Mouse (Mus musculus) megakaryocyte, embryonic 14.5 days (primary cell): ENCODE data around the gene Dnah1. TPM values are rescaled to one million over a fixed set of nuclear protein-coding genes. Genes with fewer than 3 reads are reported as not detected.

Experiments
- H3K27me3 ChIP-seq: replicated peaks from 2 replicates; pipeline ENCODE3; 2012; ENCODE audit warnings: inconsistent platforms
- H3K36me3 ChIP-seq: replicated peaks from 2 replicates; pipeline ENCODE3; 2012; ENCODE audit warnings: low read length, inconsistent platforms, mixed read lengths
- H3K4me1 ChIP-seq: 2 replicates; pipeline ENCODE4 v1.6.1; 2012; ENCODE audit warnings: inconsistent platforms
- H3K4me3 ChIP-seq: replicated peaks from 2 replicates; pipeline ENCODE3; 2012; ENCODE audit warnings: moderate library complexity, mild to moderate bottlenecking, inconsistent platforms
- H3K9me3 ChIP-seq: 2 replicates; pipeline ENCODE4 v1.6.1; 2012; ENCODE audit warnings: inconsistent platforms
- FLI1 ChIP-seq: IDR thresholded peaks from 2 replicates; pipeline ENCODE4 v1.6.1; 2012; ENCODE audit warnings: low read length, inconsistent platforms, mixed read lengths
- GATA1 ChIP-seq: IDR thresholded peaks from 3 replicates; pipeline ENCODE4 v1.6.1; 2012; ENCODE audit warnings: mixed read lengths, low read length, inconsistent platforms, borderline replicate concordance
- polyA plus RNA-seq: library from polyadenylated mRNA; stranded (reverse); fragments of >175 nt; gene quantifications from 2 replicates; pipeline ENCODE4 v1.2.3, GENCODE M21; 2012; ENCODE audit warnings: low replicate concordance; ENCODE audit not compliant: insufficient read depth

Dnah1 gene
- polyA plus RNA-seq, 1 experiment: 0.06 TPM

DNA sequence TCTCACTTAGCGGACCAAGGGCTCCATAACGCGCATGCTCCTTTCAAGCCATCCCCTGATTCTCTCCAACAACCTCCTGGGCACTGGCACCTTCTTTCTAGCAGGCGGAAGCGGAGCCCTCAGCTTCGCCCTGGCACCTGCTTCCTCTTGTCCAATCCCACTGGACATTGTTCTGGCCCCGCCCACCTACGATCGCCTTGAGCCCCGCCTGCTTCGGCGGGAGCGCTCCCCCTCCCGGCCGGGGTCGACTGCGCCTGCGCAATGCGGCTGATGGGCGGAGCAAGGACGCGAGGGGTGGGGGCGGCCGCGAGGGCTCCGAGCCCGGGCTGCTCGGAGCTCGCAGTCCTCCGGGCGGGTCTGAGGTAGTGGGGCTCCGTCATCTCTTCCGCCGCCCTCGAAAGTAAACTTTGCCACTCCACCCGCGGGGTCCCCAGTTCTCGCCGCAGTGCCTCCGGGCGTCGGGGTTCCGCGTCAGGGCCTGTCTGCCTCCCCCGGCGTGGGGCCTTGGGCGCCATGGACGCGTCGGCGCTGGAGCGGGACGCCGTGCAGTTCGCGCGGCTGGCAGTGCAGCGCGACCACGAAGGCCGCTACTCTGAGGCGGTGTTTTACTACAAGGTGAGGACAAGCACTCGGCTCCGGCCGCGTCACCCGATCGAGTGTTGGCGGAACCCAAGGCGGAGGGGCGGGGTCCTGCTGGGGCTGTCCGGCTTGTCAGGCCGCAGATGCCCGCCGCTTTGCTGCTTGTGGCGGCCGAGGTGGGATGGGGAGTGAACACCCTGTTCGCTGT lies 12.9 kb upstream of the Dnah1 start, which contains the start of gene Capn7:
Gene Capn7 (plus strand): TSS at position 270 of the 787 bp plus-strand sequence.
- TF ChIP-seq GATA1: no peak
- no peak for TF ChIP-seq FLI1
- Histone ChIP-seq H3K4me3 (peak within 1 kb of the TSS; percentile 93), H3K27me3 (no peaks in the 10 kb centered on the region), H3K9me3 (no peaks in the 10 kb centered on the region), H3K4me1 (peaks cover 21% of the 10 kb centered on the region), H3K36me3 (peaks cover 18% of the 10 kb centered on the region)

DNA sequence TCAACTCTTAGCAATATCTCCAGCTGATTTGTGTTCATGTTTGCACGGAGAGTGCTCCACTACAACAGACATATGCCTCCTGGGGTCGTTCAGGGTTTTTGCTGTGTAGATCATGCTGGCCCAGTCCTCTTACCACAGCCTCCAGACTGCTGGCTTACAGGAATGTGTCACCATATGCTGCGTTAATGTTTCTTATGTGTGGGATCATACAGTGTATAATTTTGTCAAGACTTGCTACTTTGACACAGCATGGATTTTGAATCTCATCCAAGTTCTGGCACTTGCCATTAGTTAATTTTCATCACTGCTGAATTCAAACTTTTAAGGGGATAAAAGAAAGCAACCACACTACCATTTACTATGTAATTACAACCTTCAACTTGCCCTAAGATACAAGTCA lies 12.1 kb upstream of the Dnah1 start:
- H3K4me3 ChIP-seq: peak overlapping the region; percentile 93
- no peaks in the 10 kb centered on the region for H3K9me3 ChIP-seq
- H3K36me3 ChIP-seq: peaks cover 12% of the 10 kb centered on the region
- H3K4me1 ChIP-seq: peaks cover 23% of the 10 kb centered on the region
- peaks cover under 1% of the 10 kb centered on the region for H3K27me3 ChIP-seq
- no peak for TF ChIP-seq GATA1
- no peak for TF ChIP-seq FLI1

DNA sequence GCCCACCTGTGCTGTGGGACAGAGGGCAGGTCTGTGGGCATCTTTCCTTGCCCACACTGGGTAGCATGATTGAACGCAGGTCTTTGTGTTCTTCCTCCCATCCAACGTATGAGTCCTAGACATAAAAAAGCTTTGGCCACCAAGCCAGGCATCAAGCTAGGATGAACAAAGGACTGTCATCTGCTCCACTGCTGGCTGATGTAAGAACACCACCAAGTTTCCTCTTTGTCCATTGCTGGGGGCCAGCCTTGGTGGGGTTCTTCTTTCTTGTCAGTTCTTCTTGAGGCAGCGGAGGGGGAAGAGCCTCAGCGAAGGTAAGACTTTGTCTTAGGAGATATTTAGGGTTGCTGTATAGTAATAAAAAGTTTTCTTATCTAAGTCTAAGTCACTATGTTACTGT lies 7.3 kb upstream of the Dnah1 start:
- Histone ChIP-seq H3K36me3 (no peaks in the 10 kb centered on the region), H3K27me3 (peaks cover 8% of the 10 kb centered on the region), H3K9me3 (no peaks in the 10 kb centered on the region), H3K4me1 (peaks cover 37% of the 10 kb centered on the region), H3K4me3 (peak overlapping the region; percentile 53)
- TF ChIP-seq FLI1 (no peak), GATA1 (no peak)

DNA sequence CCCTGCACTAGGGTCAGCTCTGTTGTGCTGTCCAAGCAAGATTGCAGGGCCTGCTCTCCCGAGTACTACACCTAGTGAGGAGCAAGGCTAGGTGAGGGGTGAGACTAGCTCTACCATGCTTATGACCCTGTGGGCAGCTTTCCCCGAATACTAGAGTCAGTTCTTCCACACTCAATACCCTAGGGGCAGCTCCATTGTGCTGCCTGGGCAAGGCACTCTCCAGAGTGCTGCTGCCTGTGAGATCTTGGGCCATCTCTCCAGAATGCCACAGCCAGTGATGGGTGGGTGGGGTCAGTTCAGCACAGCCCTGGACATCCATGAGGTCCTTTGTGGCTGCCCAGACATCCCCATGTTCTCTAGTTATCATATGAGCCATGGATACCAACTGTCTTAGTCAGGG lies 6.0 kb upstream of the Dnah1 start:
- TF ChIP-seq FLI1 (no peak), GATA1 (no peak)

DNA sequence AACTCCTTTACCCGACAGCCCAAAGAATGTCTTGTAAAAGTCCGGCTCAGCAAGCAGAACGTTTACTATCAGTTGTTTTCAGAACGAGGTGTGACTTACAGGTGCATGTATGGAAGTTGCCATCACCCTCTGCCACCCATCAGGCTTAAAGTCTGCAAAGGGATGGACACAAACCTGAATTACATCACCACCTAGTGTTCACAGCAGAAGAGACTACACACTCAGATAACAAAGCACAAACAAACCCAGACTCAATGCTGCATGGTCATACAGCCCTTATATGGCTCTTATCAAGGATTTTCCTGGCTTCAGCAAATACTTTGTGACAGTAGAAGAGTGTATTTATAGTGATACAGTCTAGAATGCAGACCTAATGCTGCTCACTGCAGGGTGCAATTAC lies 4.0 kb upstream of the Dnah1 start:
- H3K9me3 ChIP-seq: no peaks in the 10 kb centered on the region
- TF ChIP-seq FLI1 (no peak), GATA1 (no peak)
- H3K4me1 ChIP-seq: peaks cover 53% of the 10 kb centered on the region
- H3K27me3 ChIP-seq: peaks cover 8% of the 10 kb centered on the region
- no peaks in the 10 kb centered on the region for H3K36me3 ChIP-seq
- no peak overlapping the region for H3K4me3 ChIP-seq

More for the DNA sequence above, 6.0 kb upstream of the Dnah1 start:
- Histone ChIP-seq H3K36me3 (no peaks in the 10 kb centered on the region), H3K27me3 (peaks cover 8% of the 10 kb centered on the region), H3K9me3 (no peaks in the 10 kb centered on the region), H3K4me3 (peak overlapping the region; percentile 17), H3K4me1 (peaks cover 35% of the 10 kb centered on the region)

DNA sequence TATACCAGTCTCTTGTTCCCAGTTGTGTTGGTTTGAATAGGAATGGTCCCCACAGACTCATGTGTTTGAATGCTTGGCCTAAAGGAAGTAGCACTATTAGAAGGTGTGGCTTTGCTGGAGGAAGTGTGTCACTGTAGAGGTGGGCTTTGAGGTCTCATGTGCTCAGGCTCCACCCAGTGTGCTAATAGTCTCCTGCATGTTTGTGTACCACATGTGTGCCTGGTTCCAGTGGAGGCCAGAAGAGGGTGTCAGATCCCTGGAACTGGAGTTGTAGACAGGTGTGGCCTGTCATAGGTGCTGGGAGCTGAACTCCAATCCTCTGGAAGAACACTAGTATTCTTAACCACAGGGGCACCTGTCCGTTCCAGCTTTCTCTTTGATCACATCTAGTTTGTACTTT lies 3.5 kb upstream of the Dnah1 start:
- Histone ChIP-seq H3K36me3 (no peaks in the 10 kb centered on the region), H3K4me3 (peak overlapping the region; percentile 8)
- TF ChIP-seq GATA1 (no peak), FLI1 (no peak)

DNA sequence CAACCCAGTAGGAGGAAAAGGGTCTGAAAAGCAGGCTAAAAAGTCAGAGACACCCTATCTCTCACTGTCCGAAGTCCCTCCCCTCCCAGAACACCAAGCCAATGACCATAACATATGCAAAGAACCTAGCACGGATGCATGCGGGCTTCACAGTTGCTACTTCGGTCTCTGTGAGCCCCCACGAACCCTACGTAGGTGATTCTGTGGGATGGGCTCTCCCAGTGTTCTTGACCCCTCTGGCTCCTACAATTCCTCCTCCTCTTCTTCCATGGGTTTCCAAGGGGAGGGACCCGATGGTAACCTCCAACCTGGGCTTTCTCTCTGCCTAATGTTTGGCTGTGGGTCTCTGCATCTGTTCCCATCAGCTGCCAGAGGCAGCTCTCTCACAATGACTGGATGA lies 3.1 kb upstream of the Dnah1 start:
- H3K4me3 ChIP-seq: no peak overlapping the region
- H3K27me3 ChIP-seq: peaks cover 10% of the 10 kb centered on the region
- no peaks in the 10 kb centered on the region for H3K36me3 ChIP-seq
- no peaks in the 10 kb centered on the region for H3K9me3 ChIP-seq
- H3K4me1 ChIP-seq: peaks cover 55% of the 10 kb centered on the region
- no peak for TF ChIP-seq GATA1
- TF ChIP-seq FLI1: no peak

More for the DNA sequence above, 3.5 kb upstream of the Dnah1 start:
- peaks cover 55% of the 10 kb centered on the region for H3K4me1 ChIP-seq
- H3K9me3 ChIP-seq: no peaks in the 10 kb centered on the region
- H3K27me3 ChIP-seq: peaks cover 8% of the 10 kb centered on the region

DNA sequence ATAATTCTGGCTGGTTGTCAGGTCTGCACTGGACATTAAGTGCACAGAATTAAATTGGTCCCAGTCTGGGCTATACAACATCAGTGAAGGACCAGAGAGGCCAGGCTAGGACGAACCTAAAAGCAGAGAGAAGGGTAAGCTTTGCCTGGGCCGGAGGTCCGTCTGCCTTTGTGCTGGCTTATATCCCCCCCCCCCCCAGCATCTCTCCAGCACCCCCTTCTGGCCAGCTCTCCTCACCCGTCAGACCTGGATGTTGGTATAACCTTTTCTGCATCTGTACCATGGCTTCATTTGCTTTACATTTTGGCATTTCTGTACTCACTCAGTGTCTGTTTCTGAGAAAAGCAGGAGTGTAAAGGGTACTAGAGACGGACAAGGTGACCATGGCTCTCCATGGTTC lies 1.9 kb upstream of the Dnah1 start:
- Histone ChIP-seq H3K36me3 (no peaks in the 10 kb centered on the region), H3K4me1 (peaks cover 51% of the 10 kb centered on the region), H3K4me3 (no peak overlapping the region), H3K27me3 (peaks cover 12% of the 10 kb centered on the region), H3K9me3 (no peaks in the 10 kb centered on the region)
- TF ChIP-seq GATA1: no peak

DNA sequence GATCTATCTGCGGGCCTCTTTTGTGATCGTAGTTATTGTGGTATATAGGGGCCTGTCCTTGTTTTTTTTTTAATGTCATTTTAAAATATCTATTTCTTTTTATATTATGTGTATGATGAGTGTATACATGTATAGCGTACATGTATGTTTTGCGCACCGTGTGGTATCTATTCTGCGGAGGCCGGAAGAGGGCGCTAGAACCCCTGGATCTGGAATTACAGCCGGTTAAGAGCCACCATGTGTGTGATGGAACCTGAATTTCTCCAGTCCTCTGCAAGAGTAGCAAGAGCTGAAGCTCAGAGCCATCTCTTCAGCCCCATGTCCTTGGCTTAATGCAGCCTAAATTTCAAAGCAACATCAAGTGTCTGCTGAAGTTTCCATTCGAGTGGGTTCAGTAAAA lies 1.2 kb upstream of the Dnah1 start:
- peaks cover 16% of the 10 kb centered on the region for H3K27me3 ChIP-seq
- no peaks in the 10 kb centered on the region for H3K9me3 ChIP-seq
- no peaks in the 10 kb centered on the region for H3K36me3 ChIP-seq
- H3K4me3 ChIP-seq: no peak overlapping the region
- no peak for TF ChIP-seq FLI1
- TF ChIP-seq GATA1: no peak
- H3K4me1 ChIP-seq: peaks cover 47% of the 10 kb centered on the region

DNA sequence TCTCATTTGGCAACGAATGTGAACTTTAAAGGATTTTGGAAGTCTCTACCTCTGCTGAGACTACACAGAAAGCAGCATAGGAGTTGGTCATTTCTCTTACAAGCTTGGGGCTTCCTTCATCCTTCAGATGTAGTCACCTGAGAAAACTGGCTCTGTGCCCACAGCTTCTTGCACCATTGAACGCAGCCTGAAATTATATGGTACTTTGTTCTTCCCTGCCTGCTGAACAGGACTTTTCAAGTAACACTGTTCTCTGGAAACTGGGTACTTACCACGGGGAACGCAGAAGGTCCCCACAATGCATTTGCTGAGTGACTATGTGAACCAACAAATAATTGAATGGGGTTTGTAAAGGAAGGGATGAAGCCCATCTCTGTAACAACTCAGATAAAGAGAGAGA lies 507 bp downstream of the Dnah1 start:
- no peak for TF ChIP-seq FLI1
- TF ChIP-seq GATA1: no peak
- H3K4me1 ChIP-seq: peaks cover 40% of the 10 kb centered on the region
- H3K27me3 ChIP-seq: peaks cover 19% of the 10 kb centered on the region
- peak overlapping the region; percentile 90 for H3K4me3 ChIP-seq
- H3K36me3 ChIP-seq: no peaks in the 10 kb centered on the region
- no peaks in the 10 kb centered on the region for H3K9me3 ChIP-seq

DNA sequence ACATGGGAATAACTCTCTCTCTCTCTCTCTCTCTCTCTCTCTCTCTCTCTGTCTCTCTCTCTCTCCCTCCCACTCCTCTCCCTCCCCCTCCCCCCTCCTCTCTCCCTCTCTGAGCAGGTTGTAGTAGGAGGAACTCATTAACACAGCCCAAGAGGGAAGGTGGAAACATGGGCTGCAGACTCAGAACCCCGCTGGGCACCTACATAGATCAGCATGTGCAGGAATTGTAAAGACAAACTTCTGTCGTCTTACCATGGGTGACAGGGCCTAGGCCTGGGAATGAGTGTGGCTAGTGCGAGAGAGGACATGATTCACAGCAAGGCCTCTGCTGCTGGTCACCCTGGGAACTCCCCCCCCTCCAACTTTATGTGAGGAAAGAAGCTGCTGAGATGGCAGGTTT lies 1.5 kb downstream of the Dnah1 start:
- H3K27me3 ChIP-seq: peaks cover 23% of the 10 kb centered on the region

More for the DNA sequence above, 1.5 kb downstream of the Dnah1 start:
- no peaks in the 10 kb centered on the region for H3K9me3 ChIP-seq
- peaks cover 33% of the 10 kb centered on the region for H3K4me1 ChIP-seq
- H3K4me3 ChIP-seq: no peak overlapping the region
- no peak for TF ChIP-seq GATA1
- TF ChIP-seq FLI1: no peak
- no peaks in the 10 kb centered on the region for H3K36me3 ChIP-seq
